Mouse (Mus musculus) hindbrain, embryonic 11.5 days (tissue): ENCODE data around the gene Ostf1. TPM values are rescaled to one million over a fixed set of nuclear protein-coding genes. Genes with fewer than 3 reads are reported as not detected.

ENCODE experiments used
- ATAC-seq: fragments of 200-750 bp; cut with Nextera tagmentation; 2 replicates; pipeline ENCODE4 v1.8.0; 2017; ENCODE audit warnings: mild to moderate bottlenecking, moderate TSS enrichment, moderate library complexity; ENCODE audit not compliant: low FRiP score
- DNase-seq: peaks from one replicate; pipeline ENCODE4 v3.0.0-alpha.2; 2015; ENCODE audit warnings: low spot score
- H3K27ac ChIP-seq: fragments of 300-500 bp; sonication (generic); 2 replicates; pipeline ENCODE4 v1.5.1; 2014; ENCODE audit warnings: mild to moderate bottlenecking, low read depth, low read length
- H3K27me3 ChIP-seq: fragments of 300-500 bp; sonication (generic); 2 replicates; pipeline ENCODE4 v1.6.1; 2014; ENCODE audit warnings: mild to moderate bottlenecking, low read length, moderate library complexity, mixed read lengths; ENCODE audit not compliant: control insufficient read depth, insufficient read depth
- H3K36me3 ChIP-seq: fragments of 300-500 bp; sonication (generic); 2 replicates; pipeline ENCODE4 v1.6.1; 2014; ENCODE audit warnings: mild to moderate bottlenecking, low read length, moderate library complexity, mixed read lengths; ENCODE audit not compliant: control insufficient read depth, insufficient read depth
- H3K4me1 ChIP-seq: fragments of 300-500 bp; sonication (generic); replicated peaks from 2 replicates; pipeline ENCODE4 v1.6.1; 2014; ENCODE audit warnings: low read length, mixed read lengths; ENCODE audit not compliant: control insufficient read depth, insufficient read depth
- H3K4me2 ChIP-seq: fragments of 300-500 bp; sonication (generic); replicated peaks from 2 replicates; pipeline ENCODE4 v1.6.1; 2014; ENCODE audit warnings: mild to moderate bottlenecking, low read depth, low read length
- H3K4me3 ChIP-seq: fragments of 300-500 bp; sonication (generic); 2 replicates; pipeline ENCODE4 v1.5.1; 2014; ENCODE audit warnings: low read depth, low read length
- H3K9ac ChIP-seq: fragments of 300-500 bp; sonication (generic); 2 replicates; pipeline ENCODE4 v1.6.1; 2014; ENCODE audit warnings: low read depth, low read length
- H3K9me3 ChIP-seq: fragments of 300-500 bp; sonication (generic); 2 replicates; pipeline ENCODE4 v1.6.1; 2016; ENCODE audit warnings: low read length; ENCODE audit not compliant: control insufficient read depth
- WGBS: fragments of 180-500 bp; shearing (Covaris S2); extraction: QIAGEN DNeasy Blood & Tissue Kit; methylation state at CpG from one replicate; pipeline ENCODE4 v1.1.7; 2014; 5-methylcytosine and 5-hydroxymethylcytosine counted together
- polyA plus RNA-seq: library from polyadenylated mRNA; unstranded; fragments of >200 nt; fragmentation: Nextera tagmentation; extraction: Ambion mirVana; gene quantifications from 2 replicates; pipeline ENCODE4 v1.2.1, GENCODE M21; 2014

Ostf1 gene
- polyA plus RNA-seq, 1 experiment from 2014 or later: 49.4 TPM

GRCm38 (mm10) chr19:18661683-18662082 lies 30.1 kb upstream of the Ostf1 start:
- Histone ChIP-seq H3K27me3 (no peaks in the 10 kb centered on the region), H3K4me1 (no peaks in the 10 kb centered on the region), H3K27ac (no peak overlapping the region), H3K9ac (no peak overlapping the region), H3K4me3 (no peak overlapping the region), H3K36me3 (no peaks in the 10 kb centered on the region), H3K9me3 (no peaks in the 10 kb centered on the region), H3K4me2 (no peak overlapping the region)
- no peak for ATAC-seq
- 63% methylated on average over 1 of the region's 1 CpGs for WGBS
- DNase-seq: no peak

DNA sequence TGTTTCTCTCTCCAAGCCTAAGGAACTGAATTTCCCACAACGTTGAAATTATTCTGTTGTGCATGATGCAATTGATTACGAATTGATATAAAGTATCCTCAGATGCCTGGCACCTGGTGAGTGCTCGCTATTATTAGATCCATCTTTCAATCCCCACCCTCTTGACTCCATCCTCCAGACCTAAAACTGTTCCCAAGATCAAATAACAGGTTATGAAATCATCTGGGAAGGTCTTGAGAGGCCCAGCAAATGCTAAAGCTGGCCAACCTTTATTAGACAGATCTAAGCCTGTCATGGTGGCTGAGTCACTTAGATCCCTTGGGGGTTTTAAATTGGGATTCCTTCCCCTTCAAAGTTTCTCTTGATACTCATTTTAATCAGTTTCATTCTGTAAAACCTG lies 28.8 kb upstream of the Ostf1 start:
- 86% methylated on average over 3 of the region's 3 CpGs for WGBS
- no peak overlapping the region for H3K27ac ChIP-seq
- no peaks in the 10 kb centered on the region for H3K4me1 ChIP-seq
- no peak overlapping the region for H3K4me3 ChIP-seq
- no peak for ATAC-seq
- H3K36me3 ChIP-seq: no peaks in the 10 kb centered on the region
- no peak for DNase-seq
- H3K9ac ChIP-seq: no peak overlapping the region
- H3K27me3 ChIP-seq: no peaks in the 10 kb centered on the region
- no peaks in the 10 kb centered on the region for H3K9me3 ChIP-seq
- no peak overlapping the region for H3K4me2 ChIP-seq

DNA sequence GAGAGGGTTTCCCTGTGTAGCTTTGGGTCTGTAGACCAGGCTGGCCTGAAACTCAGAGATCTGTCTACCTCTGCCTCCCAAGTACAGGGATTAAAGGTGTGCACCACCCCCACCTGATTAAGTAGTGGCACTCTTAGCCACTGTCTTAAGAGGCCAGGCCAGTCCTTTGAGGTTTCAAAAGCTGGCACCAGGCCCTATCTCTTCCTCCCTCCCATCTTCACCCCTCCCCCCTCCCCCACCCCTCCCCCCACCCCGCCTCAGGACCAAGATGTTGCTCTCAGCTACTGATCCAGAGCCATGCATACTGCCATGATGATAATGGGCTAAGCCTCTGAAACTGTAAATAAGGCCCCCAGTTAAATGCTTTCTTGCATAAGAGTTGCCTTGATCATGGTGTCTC lies 27.7 kb upstream of the Ostf1 start:
- Histone ChIP-seq H3K4me1 (no peaks in the 10 kb centered on the region), H3K27ac (no peak overlapping the region), H3K4me3 (no peak overlapping the region), H3K4me2 (no peak overlapping the region), H3K36me3 (no peaks in the 10 kb centered on the region), H3K9me3 (no peaks in the 10 kb centered on the region), H3K9ac (no peak overlapping the region), H3K27me3 (no peaks in the 10 kb centered on the region)
- no peak for ATAC-seq
- WGBS: 40% methylated on average over 1 of the region's 1 CpGs
- no peak for DNase-seq

DNA sequence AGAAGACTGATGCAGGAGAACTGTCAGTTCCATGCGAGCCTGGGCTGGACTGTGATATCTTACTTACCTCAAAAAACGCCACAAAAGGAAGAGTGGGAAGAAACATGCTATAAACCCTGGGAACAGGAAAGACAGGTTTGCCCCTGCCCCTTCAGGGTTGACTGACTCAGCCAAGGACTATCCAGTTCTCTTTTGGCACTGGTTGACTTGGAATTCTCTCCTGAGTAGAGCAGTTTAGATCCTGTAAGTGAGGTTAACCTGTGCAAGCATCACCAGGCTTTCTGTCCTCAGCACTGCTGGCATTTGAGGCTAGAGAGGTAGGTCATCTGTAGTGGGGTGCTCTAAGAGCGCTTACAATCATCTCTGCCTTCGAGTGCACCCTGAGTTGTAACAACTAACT lies 26.9 kb upstream of the Ostf1 start:
- H3K4me1 ChIP-seq: no peaks in the 10 kb centered on the region

GRCm38 (mm10) chr19:18655999-18656398 lies 24.4 kb upstream of the Ostf1 start:
- ATAC-seq: no peak
- DNase-seq: no peak

More for the DNA sequence above, 26.9 kb upstream of the Ostf1 start:
- Histone ChIP-seq H3K27ac (no peak overlapping the region), H3K9me3 (no peaks in the 10 kb centered on the region), H3K4me2 (no peak overlapping the region), H3K36me3 (no peaks in the 10 kb centered on the region), H3K27me3 (no peaks in the 10 kb centered on the region), H3K4me3 (no peak overlapping the region), H3K9ac (no peak overlapping the region)
- 76% methylated on average over 4 of the region's 4 CpGs for WGBS
- DNase-seq (no peak), ATAC-seq (no peak)

GRCm38 (mm10) chr19:18654984-18655383 lies 23.4 kb upstream of the Ostf1 start:
- ATAC-seq: no peak
- Histone ChIP-seq H3K4me3 (no peak overlapping the region), H3K27ac (no peak overlapping the region), H3K9me3 (no peaks in the 10 kb centered on the region), H3K9ac (no peak overlapping the region), H3K27me3 (no peaks in the 10 kb centered on the region), H3K4me2 (no peak overlapping the region), H3K4me1 (no peaks in the 10 kb centered on the region), H3K36me3 (no peaks in the 10 kb centered on the region)
- WGBS: 92% methylated on average over 5 of the region's 5 CpGs
- DNase-seq: no peak

More at GRCm38 (mm10) chr19:18655999-18656398, 24.4 kb upstream of the Ostf1 start:
- H3K27ac ChIP-seq: no peak overlapping the region
- no peak overlapping the region for H3K9ac ChIP-seq
- 91% methylated on average over 7 of the region's 7 CpGs for WGBS
- no peaks in the 10 kb centered on the region for H3K4me1 ChIP-seq
- no peaks in the 10 kb centered on the region for H3K36me3 ChIP-seq
- no peak overlapping the region for H3K4me3 ChIP-seq
- no peaks in the 10 kb centered on the region for H3K9me3 ChIP-seq
- H3K4me2 ChIP-seq: no peak overlapping the region
- no peaks in the 10 kb centered on the region for H3K27me3 ChIP-seq

GRCm38 (mm10) chr19:18654330-18654729 lies 22.7 kb upstream of the Ostf1 start:
- H3K4me1 ChIP-seq: no peaks in the 10 kb centered on the region
- H3K4me2 ChIP-seq: no peak overlapping the region
- H3K4me3 ChIP-seq: no peak overlapping the region
- ATAC-seq (no peak), DNase-seq (no peak)
- H3K9ac ChIP-seq: no peak overlapping the region
- H3K27ac ChIP-seq: no peak overlapping the region
- 92% methylated on average over 8 of the region's 8 CpGs for WGBS
- no peaks in the 10 kb centered on the region for H3K27me3 ChIP-seq
- H3K36me3 ChIP-seq: no peaks in the 10 kb centered on the region
- H3K9me3 ChIP-seq: no peaks in the 10 kb centered on the region

GRCm38 (mm10) chr19:18653058-18653457 lies 21.4 kb upstream of the Ostf1 start:
- no peaks in the 10 kb centered on the region for H3K9me3 ChIP-seq
- no peak for DNase-seq
- no peak overlapping the region for H3K4me3 ChIP-seq
- H3K9ac ChIP-seq: no peak overlapping the region
- H3K36me3 ChIP-seq: no peaks in the 10 kb centered on the region
- no peak overlapping the region for H3K27ac ChIP-seq
- ATAC-seq: no peak
- no peaks in the 10 kb centered on the region for H3K4me1 ChIP-seq
- H3K4me2 ChIP-seq: no peak overlapping the region
- WGBS: 88% methylated on average over 6 of the region's 6 CpGs
- H3K27me3 ChIP-seq: no peaks in the 10 kb centered on the region

DNA sequence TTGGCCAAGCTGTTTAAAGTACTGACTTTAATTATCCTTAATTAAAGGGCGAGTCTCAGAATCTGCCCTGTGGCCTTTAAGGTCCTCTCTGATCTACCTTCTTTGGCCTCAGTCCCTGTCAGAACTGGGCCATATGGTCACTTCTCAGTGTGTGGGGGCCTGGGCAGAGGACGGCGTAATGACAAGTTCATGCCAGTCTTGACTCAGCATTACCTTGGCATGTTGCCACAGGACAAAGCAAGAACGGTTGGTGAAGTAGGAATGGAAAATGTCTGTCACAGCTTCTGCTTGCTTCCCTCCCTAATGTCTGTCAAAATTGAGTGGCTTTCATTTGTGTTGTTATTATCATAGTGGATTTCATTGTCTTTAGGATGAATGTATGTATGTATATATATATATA lies 21.0 kb upstream of the Ostf1 start:
- Histone ChIP-seq H3K27ac (no peak overlapping the region), H3K9me3 (no peaks in the 10 kb centered on the region), H3K27me3 (no peaks in the 10 kb centered on the region), H3K4me3 (no peak overlapping the region), H3K4me1 (no peaks in the 10 kb centered on the region), H3K36me3 (no peaks in the 10 kb centered on the region), H3K4me2 (no peak overlapping the region), H3K9ac (no peak overlapping the region)
- DNase-seq (no peak), ATAC-seq (no peak)
- 76% methylated on average over 4 of the region's 4 CpGs for WGBS
